Mouse (Mus musculus): Measurements from ENCODE around the gene Rbm24. TPM values are rescaled to one million over a fixed set of nuclear protein-coding genes. Genes with fewer than 3 reads are reported as not detected.

The Rbm24 gene
- total RNA-seq, 1 experiment from 2014 or later, result 0.65 TPM

Other genes starting within 250 kb of the Rbm24 start
- gene Stmnd1, start 144.7 kb upstream of the Rbm24 start, total RNA-seq (2017), result not detected in 2 replicates
- gene Cap2, start 83.4 kb downstream of the Rbm24 start, total RNA-seq (2017), result 0.45 and 1.6 TPM in 2 replicates

Measured in hematopoietic stem cell, adult 5-6 weeks (primary cell).